Mouse (Mus musculus) ES-Bruce4 (cell line): ENCODE data around the gene Sva.

Source experiments
- CTCF ChIP-seq: IDR thresholded peaks from one replicate; pipeline ENCODE4 v1.8.1; 2011; ENCODE audit warnings: low read depth, low read length
- EP300 ChIP-seq: IDR thresholded peaks from 2 replicates; pipeline ENCODE4 v1.6.1; 2011; ENCODE audit warnings: low read depth, low read length; ENCODE audit not compliant: insufficient read depth
- POLR2A ChIP-seq: IDR thresholded peaks from one replicate; pipeline ENCODE4 v1.8.1; 2011; ENCODE audit warnings: low read length; ENCODE audit not compliant: insufficient read depth

GRCm38 (mm10) chr6:42038094-42038493 lies at the start of gene Sva:
- TF ChIP-seq EP300 (no peak), CTCF (no peak), POLR2A (no peak)
